In genomic region chr5:21947610-21948381, GRCm38 (mm10) we compare ENCODE assay signal across 14 mouse cellular contexts.
DNase-seq lines count a peak whose midpoint lies in the region; ATAC-seq and TF ChIP-seq lines count a peak whose summit lies in the region.
"Had no signal": no experiment of that assay in that cellular context is flagged by ENCODE, and none has a peak within 500 bp of the region (broad histone marks: within the 10 kb centered on the region; RNA-seq: fewer than 3 reads in every experiment).

No protein-coding gene starts in this region.

- peak overlapping the region; percentile 10; the same call in 1 of the 2 replicates for H3K27ac ChIP-seq in cerebellum, adult 2 months (ENCODE audit: insufficient read depth, low read length)
- peak overlapping the region; percentile 59; the same call in 1 of the 2 replicates for H3K27ac ChIP-seq in hindbrain, embryonic 16.5 days (ENCODE audit: low read depth, low read length)
- H3K27ac ChIP-seq in hindbrain, embryonic 10.5 days, result no peak overlapping the region
- no peak overlapping the region for H3K27ac ChIP-seq in limb, embryonic 11.5 days (replicated peaks; ENCODE audit: low read depth, low read length)
- no peak overlapping the region for H3K27ac ChIP-seq in limb, embryonic 10.5 days
- H3K27ac ChIP-seq in neural tube, embryonic 15.5 days (replicated peaks), result no peak overlapping the region
- no peak overlapping the region for H3K27ac ChIP-seq in heart, embryonic 12.5 days (ENCODE audit: poor library complexity, severe bottlenecking)
- H3K27ac ChIP-seq: heart, embryonic 15.5 days; layer of hippocampus, adult 2 months; limb, embryonic 12.5 days; macrophage had no signal

- ATAC-seq in hindbrain, embryonic 16.5 days, result peak; percentile 43
- no peak for ATAC-seq in limb, embryonic 11.5 days (ENCODE audit: insufficient number of reproducible peaks, low FRiP score, low TSS enrichment, low read depth)
- peak; percentile 47; the same call in 1 of the 2 replicates for ATAC-seq in neural tube, embryonic 15.5 days (ENCODE audit: low FRiP score)
- ATAC-seq in heart, embryonic 12.5 days (ENCODE audit: insufficient number of reproducible peaks, low FRiP score), result no peak

- H3K9ac ChIP-seq in hindbrain, embryonic 16.5 days (ENCODE audit: low read depth, low read length), result no peak overlapping the region
- H3K9ac ChIP-seq in limb, embryonic 11.5 days (ENCODE audit: low read length), result no peak overlapping the region
- H3K9ac ChIP-seq in neural tube, embryonic 15.5 days (replicated peaks), result no peak overlapping the region
- no peak overlapping the region for H3K9ac ChIP-seq in heart, embryonic 12.5 days
- H3K9ac ChIP-seq: heart, embryonic 15.5 days; limb, embryonic 12.5 days had no signal

- H3K36me3 ChIP-seq in hindbrain, embryonic 16.5 days (ENCODE audit: control insufficient read depth, insufficient read depth, low read length), result no peaks in the 10 kb centered on the region
- H3K36me3 ChIP-seq in hindbrain, embryonic 10.5 days, result no peaks in the 10 kb centered on the region
- no peaks in the 10 kb centered on the region for H3K36me3 ChIP-seq in limb, embryonic 11.5 days (ENCODE audit: control insufficient read depth, insufficient read depth, low read length)
- H3K36me3 ChIP-seq in limb, embryonic 10.5 days, result no peaks in the 10 kb centered on the region
- H3K36me3 ChIP-seq in neural tube, embryonic 15.5 days, result no peaks in the 10 kb centered on the region
- H3K36me3 ChIP-seq in heart, embryonic 12.5 days, result no peaks in the 10 kb centered on the region
- H3K36me3 ChIP-seq: heart, embryonic 15.5 days; limb, embryonic 12.5 days had no signal

- peak in 1 of 2 experiments; percentile 27 for DNase-seq in cerebellum, adult 2 months
- no peak for DNase-seq in cerebellum, adult 11 months
- no peak for DNase-seq in hindbrain, embryonic 10.5 days (ENCODE audit: low spot score)
- peak; percentile 11 for DNase-seq in limb, embryonic 11.5 days (ENCODE audit: low spot score)
- no peak for DNase-seq in limb, embryonic 10.5 days (ENCODE audit: low spot score)
- DNase-seq: gastrocnemius, postnatal 25 days had no signal

- peaks cover 14% of the 10 kb centered on the region for H3K4me1 ChIP-seq in cerebellum, adult 2 months (ENCODE audit: control insufficient read depth, insufficient read depth, low read length)
- H3K4me1 ChIP-seq in hindbrain, embryonic 16.5 days (ENCODE audit: control insufficient read depth, insufficient read depth, low read depth, low read length), result no peaks in the 10 kb centered on the region; the same call in 1 of the 2 replicates
- H3K4me1 ChIP-seq in hindbrain, embryonic 10.5 days (replicated peaks), result no peaks in the 10 kb centered on the region
- H3K4me1 ChIP-seq in limb, embryonic 11.5 days (ENCODE audit: control insufficient read depth, insufficient read depth, low read length), result no peaks in the 10 kb centered on the region
- no peaks in the 10 kb centered on the region for H3K4me1 ChIP-seq in limb, embryonic 10.5 days
- no peaks in the 10 kb centered on the region for H3K4me1 ChIP-seq in neural tube, embryonic 15.5 days
- H3K4me1 ChIP-seq in heart, embryonic 12.5 days (replicated peaks), result no peaks in the 10 kb centered on the region
- H3K4me1 ChIP-seq: heart, embryonic 15.5 days; limb, embryonic 12.5 days had no signal

- no peak overlapping the region for H3K4me2 ChIP-seq in hindbrain, embryonic 16.5 days (ENCODE audit: low read length)
- no peak overlapping the region for H3K4me2 ChIP-seq in limb, embryonic 11.5 days (ENCODE audit: low read depth, severe bottlenecking)
- no peak overlapping the region for H3K4me2 ChIP-seq in neural tube, embryonic 15.5 days
- H3K4me2 ChIP-seq in heart, embryonic 12.5 days, result no peak overlapping the region
- H3K4me2 ChIP-seq: heart, embryonic 15.5 days; limb, embryonic 12.5 days had no signal

- H3K9me3 ChIP-seq in hindbrain, embryonic 16.5 days (ENCODE audit: control insufficient read depth, low read length), result no peaks in the 10 kb centered on the region
- H3K9me3 ChIP-seq in hindbrain, embryonic 10.5 days, result no peaks in the 10 kb centered on the region
- H3K9me3 ChIP-seq in limb, embryonic 11.5 days (ENCODE audit: control insufficient read depth, low read length), result no peaks in the 10 kb centered on the region
- no peaks in the 10 kb centered on the region for H3K9me3 ChIP-seq in limb, embryonic 10.5 days (replicated peaks)
- no peaks in the 10 kb centered on the region for H3K9me3 ChIP-seq in neural tube, embryonic 15.5 days (replicated peaks)
- no peaks in the 10 kb centered on the region for H3K9me3 ChIP-seq in heart, embryonic 12.5 days (replicated peaks)
- H3K9me3 ChIP-seq: heart, embryonic 15.5 days; limb, embryonic 12.5 days had no signal

- H3K4me3 ChIP-seq in cerebellum, adult 2 months (replicated peaks; ENCODE audit: insufficient read depth, low read depth, low read length), result no peak overlapping the region
- H3K4me3 ChIP-seq in hindbrain, embryonic 16.5 days (ENCODE audit: low read length), result no peak overlapping the region
- no peak overlapping the region for H3K4me3 ChIP-seq in hindbrain, embryonic 10.5 days
- no peak overlapping the region for H3K4me3 ChIP-seq in limb, embryonic 11.5 days (ENCODE audit: low read depth, low read length)
- no peak overlapping the region for H3K4me3 ChIP-seq in limb, embryonic 10.5 days
- no peak overlapping the region for H3K4me3 ChIP-seq in neural tube, embryonic 15.5 days (replicated peaks)
- H3K4me3 ChIP-seq in heart, embryonic 12.5 days, result no peak overlapping the region
- H3K4me3 ChIP-seq: heart, embryonic 15.5 days; layer of hippocampus, adult 2 months; limb, embryonic 12.5 days; myocyte had no signal

- TF ChIP-seq POLR2A in cerebellum, adult 2 months (IDR thresholded peaks at IDR 0.05; ENCODE audit: borderline replicate concordance, insufficient read depth, low read length), result no peak

- no peaks in the 10 kb centered on the region for H3K27me3 ChIP-seq in cerebellum, adult 2 months (ENCODE audit: control insufficient read depth, insufficient read depth, low read length)
- no peaks in the 10 kb centered on the region for H3K27me3 ChIP-seq in hindbrain, embryonic 16.5 days (replicated peaks; ENCODE audit: control insufficient read depth, insufficient read depth, low read length)
- H3K27me3 ChIP-seq in hindbrain, embryonic 10.5 days (ENCODE audit: insufficient read depth, poor library complexity, severe bottlenecking), result no peaks in the 10 kb centered on the region
- H3K27me3 ChIP-seq in limb, embryonic 11.5 days (ENCODE audit: control insufficient read depth, insufficient read depth, low read length), result no peaks in the 10 kb centered on the region
- no peaks in the 10 kb centered on the region for H3K27me3 ChIP-seq in limb, embryonic 10.5 days (ENCODE audit: low read depth, poor library complexity, severe bottlenecking)
- no peaks in the 10 kb centered on the region for H3K27me3 ChIP-seq in neural tube, embryonic 15.5 days (replicated peaks)
- H3K27me3 ChIP-seq in heart, embryonic 12.5 days (replicated peaks), result no peaks in the 10 kb centered on the region
- H3K27me3 ChIP-seq: heart, embryonic 15.5 days had no signal

- WGBS in cerebellum, adult 2 months, result 39% methylated on average over 9 of the region's 9 CpGs
- WGBS in hindbrain, embryonic 16.5 days, result 59% methylated on average over 9 of the region's 9 CpGs
- 83% methylated on average over 9 of the region's 9 CpGs for WGBS in hindbrain, embryonic 10.5 days
- 72% methylated on average over 9 of the region's 9 CpGs for WGBS in limb, embryonic 11.5 days
- 80% methylated on average over 9 of the region's 9 CpGs for WGBS in limb, embryonic 10.5 days
- WGBS in neural tube, embryonic 15.5 days, result 44% methylated on average over 9 of the region's 9 CpGs
- WGBS in heart, embryonic 12.5 days, result 77% methylated on average over 9 of the region's 9 CpGs

- no peak for TF ChIP-seq CTCF in cerebellum, adult 2 months (IDR thresholded peaks at IDR 0.05; ENCODE audit: borderline replicate concordance, insufficient read depth, low read depth, low read length)

Comparison
In these comparisons a context has a peak if more than half of its experiments do, and no peak if none do; other contexts are left out.
1. H3K27ac ChIP-seq: peak in cerebellum, adult 2 months (single experiment) and hindbrain, embryonic 16.5 days (single experiment); none in hindbrain, embryonic 10.5 days (single experiment), limb, embryonic 11.5 days (single experiment), limb, embryonic 10.5 days (single experiment), neural tube, embryonic 15.5 days (single experiment) and heart, embryonic 12.5 days (single experiment).
2. ATAC-seq: peak in hindbrain, embryonic 16.5 days (single experiment) and neural tube, embryonic 15.5 days (single experiment); none in limb, embryonic 11.5 days (single experiment) and heart, embryonic 12.5 days (single experiment).